Mouse (Mus musculus): ENCODE data around the gene Kremen2. TPM values are rescaled to one million over a fixed set of nuclear protein-coding genes. Genes with fewer than 3 reads are reported as not detected.

Gene Kremen2
- polyA plus RNA-seq (2015; fragmentation: Nextera tagmentation; extraction: Ambion mirVana) = 0.57 and 0.66 TPM in 2 replicates

GRCm38 (mm10) chr17:23745301-23746251 lies at the start of gene Kremen2:
TSS of gene Kremen2 (minus strand) at chr17:23745833.
- Histone ChIP-seq H3K4me1 (replicated peaks) (peaks cover 30% of the 10 kb centered on the region), H3K36me3 (0 out of 2 replicates have a peak, but pooled peaks cover 3% of the 10 kb centered on the region), H3K9ac (replicated peaks) (peak within 1 kb of the TSS; percentile 64), H3K4me3 (replicated peaks) (peak within 1 kb of the TSS; percentile 36), H3K27ac (no peak within 1 kb of the TSS), H3K9me3 (no peaks in the 10 kb centered on the region), H3K27me3 (peaks cover 77% of the 10 kb centered on the region), H3K4me2 (replicated peaks) (peak within 1 kb of the TSS; percentile 69)
- under 1% methylated on average over 35 of the region's 45 CpGs for WGBS
- ATAC-seq = peak; percentile 37; the same call in 1 of the 2 replicates

GRCm38 (mm10) chr17:23795323-23795722 lies 49.7 kb upstream of the Kremen2 start:
- no peak overlapping the region for H3K4me2 ChIP-seq (replicated peaks)
- H3K27me3 ChIP-seq = no peaks in the 10 kb centered on the region
- peaks cover 3% of the 10 kb centered on the region; the same call in 1 of the 2 replicates for H3K36me3 ChIP-seq
- H3K9ac ChIP-seq (replicated peaks) = no peak overlapping the region
- H3K9me3 ChIP-seq = no peaks in the 10 kb centered on the region
- WGBS = 96% methylated on average over 8 of the region's 8 CpGs
- no peak overlapping the region for H3K27ac ChIP-seq
- H3K4me1 ChIP-seq (replicated peaks) = peaks cover 16% of the 10 kb centered on the region
- ATAC-seq = no peak
- H3K4me3 ChIP-seq (replicated peaks) = no peak overlapping the region

GRCm38 (mm10) chr17:23791079-23791357 lies 45.4 kb upstream of the Kremen2 start:
- WGBS = 66% methylated on average over 2 of the region's 2 CpGs
- Histone ChIP-seq H3K27me3 (no peaks in the 10 kb centered on the region), H3K4me1 (replicated peaks) (peaks cover 30% of the 10 kb centered on the region), H3K27ac (peak overlapping the region; percentile 94), H3K4me2 (replicated peaks) (peak overlapping the region; percentile 64), H3K9me3 (no peaks in the 10 kb centered on the region), H3K9ac (replicated peaks) (peak overlapping the region; percentile 81), H3K36me3 (no peaks in the 10 kb centered on the region), H3K4me3 (replicated peaks) (peak overlapping the region; percentile 42)
- ATAC-seq = peak; percentile 14; the same call in 1 of the 2 replicates

GRCm38 (mm10) chr17:23790269-23791078 lies 44.8 kb upstream of the Kremen2 start, which contains the start of gene Srrm2:
TSS of gene Srrm2 (plus strand) at chr17:23790532.
- WGBS = 2% methylated on average over 29 of the region's 29 CpGs

GRCm38 (mm10) chr17:23789749-23790268 lies 44.2 kb upstream of the Kremen2 start:
- ATAC-seq = no peak
- 9% methylated on average over 8 of the region's 8 CpGs for WGBS
- Histone ChIP-seq H3K4me2 (replicated peaks) (peak overlapping the region; percentile 64), H3K36me3 (no peaks in the 10 kb centered on the region), H3K9me3 (no peaks in the 10 kb centered on the region), H3K9ac (replicated peaks) (peak overlapping the region; percentile 81), H3K27ac (peak overlapping the region; percentile 94), H3K4me1 (replicated peaks) (peaks cover 38% of the 10 kb centered on the region), H3K27me3 (no peaks in the 10 kb centered on the region), H3K4me3 (replicated peaks) (peak overlapping the region; percentile 42)

More at GRCm38 (mm10) chr17:23790269-23791078, 44.8 kb upstream of the Kremen2 start, which contains the start of gene Srrm2:
- Histone ChIP-seq H3K27ac (peak within 1 kb of the TSS; percentile 94), H3K4me1 (replicated peaks) (peaks cover 31% of the 10 kb centered on the region), H3K27me3 (no peaks in the 10 kb centered on the region), H3K9ac (replicated peaks) (peak within 1 kb of the TSS; percentile 81), H3K9me3 (no peaks in the 10 kb centered on the region), H3K4me3 (replicated peaks) (peak within 1 kb of the TSS; percentile 42), H3K4me2 (replicated peaks) (peak within 1 kb of the TSS; percentile 64), H3K36me3 (no peaks in the 10 kb centered on the region)
- peak; percentile 55 for ATAC-seq

- Histone ChIP-seq H3K36me3 (no peaks in the 10 kb centered on the region), H3K27me3 (no peaks in the 10 kb centered on the region), H3K9me3 (no peaks in the 10 kb centered on the region), H3K4me1 (replicated peaks) (peaks cover 38% of the 10 kb centered on the region), H3K4me2 (replicated peaks) (no peak overlapping the region), H3K4me3 (replicated peaks) (no peak overlapping the region), H3K27ac (no peak overlapping the region), H3K9ac (replicated peaks) (no peak overlapping the region)
- ATAC-seq = no peak
- 93% methylated on average over 4 of the region's 4 CpGs for WGBS
These were observed 43.3 kb upstream of the Kremen2 start for GRCm38 (mm10) chr17:23788973-23789372.

GRCm38 (mm10) chr17:23786510-23786931 lies 40.9 kb upstream of the Kremen2 start:
- peak overlapping the region; percentile 54 for H3K4me3 ChIP-seq (replicated peaks)
- 11% methylated on average over 13 of the region's 13 CpGs for WGBS

GRCm38 (mm10) chr17:23785561-23786471 lies 40.2 kb upstream of the Kremen2 start, which contains the start of gene Flywch2:
TSS of gene Flywch2 (minus strand) at chr17:23786081.
- H3K27me3 ChIP-seq = no peaks in the 10 kb centered on the region
- H3K9me3 ChIP-seq = no peaks in the 10 kb centered on the region
- WGBS = 2% methylated on average over 43 of the region's 43 CpGs
- H3K4me3 ChIP-seq (replicated peaks) = peak within 1 kb of the TSS; percentile 54
- peak within 1 kb of the TSS; percentile 90 for H3K27ac ChIP-seq
- H3K36me3 ChIP-seq = no peaks in the 10 kb centered on the region
- peak within 1 kb of the TSS; percentile 63 for H3K4me2 ChIP-seq (replicated peaks)
- peaks cover 27% of the 10 kb centered on the region for H3K4me1 ChIP-seq (replicated peaks)
- H3K9ac ChIP-seq (replicated peaks) = peak within 1 kb of the TSS; percentile 86
- ATAC-seq = peak; percentile 87

More at GRCm38 (mm10) chr17:23786510-23786931, 40.9 kb upstream of the Kremen2 start:
- H3K4me2 ChIP-seq (replicated peaks) = peak overlapping the region; percentile 63
- peak overlapping the region; percentile 86 for H3K9ac ChIP-seq (replicated peaks)
- H3K27ac ChIP-seq = peak overlapping the region; percentile 90
- H3K27me3 ChIP-seq = no peaks in the 10 kb centered on the region
- peak; percentile 49 for ATAC-seq
- H3K36me3 ChIP-seq = no peaks in the 10 kb centered on the region
- H3K9me3 ChIP-seq = no peaks in the 10 kb centered on the region
- peaks cover 34% of the 10 kb centered on the region for H3K4me1 ChIP-seq (replicated peaks)

- Histone ChIP-seq H3K36me3 (0 out of 2 replicates have a peak, but pooled peaks cover 7% of the 10 kb centered on the region), H3K9me3 (no peaks in the 10 kb centered on the region), H3K27ac (no peak overlapping the region), H3K27me3 (no peaks in the 10 kb centered on the region), H3K9ac (replicated peaks) (no peak overlapping the region), H3K4me3 (replicated peaks) (no peak overlapping the region), H3K4me2 (replicated peaks) (no peak overlapping the region), H3K4me1 (replicated peaks) (peaks cover 12% of the 10 kb centered on the region)
- no peak for ATAC-seq
These were observed 37.7 kb upstream of the Kremen2 start for GRCm38 (mm10) chr17:23783352-23783751.

GRCm38 (mm10) chr17:23778447-23778846 lies 32.8 kb upstream of the Kremen2 start:
- no peak for ATAC-seq
- H3K9me3 ChIP-seq = no peaks in the 10 kb centered on the region
- H3K27me3 ChIP-seq = no peaks in the 10 kb centered on the region
- H3K4me1 ChIP-seq (replicated peaks) = peaks cover 3% of the 10 kb centered on the region; the same call in 1 of the 2 replicates
- 0 out of 2 replicates have a peak, but pooled peaks cover 7% of the 10 kb centered on the region for H3K36me3 ChIP-seq
- no peak overlapping the region for H3K9ac ChIP-seq (replicated peaks)
- no peak overlapping the region for H3K4me2 ChIP-seq (replicated peaks)
- no peak overlapping the region for H3K27ac ChIP-seq
- WGBS = 66% methylated on average over 2 of the region's 2 CpGs
- no peak overlapping the region for H3K4me3 ChIP-seq (replicated peaks)

Data from midbrain, embryonic 13.5 days (tissue).